Mouse (Mus musculus): Measurements from ENCODE around the gene Mrpl53. TPM values are rescaled to one million over a fixed set of nuclear protein-coding genes. Genes with fewer than 3 reads are reported as not detected.

Gene Mrpl53
- total and polyA plus RNA-seq, 3 experiments: 17.5 to 51.2 (median 28.5) TPM

DNA sequence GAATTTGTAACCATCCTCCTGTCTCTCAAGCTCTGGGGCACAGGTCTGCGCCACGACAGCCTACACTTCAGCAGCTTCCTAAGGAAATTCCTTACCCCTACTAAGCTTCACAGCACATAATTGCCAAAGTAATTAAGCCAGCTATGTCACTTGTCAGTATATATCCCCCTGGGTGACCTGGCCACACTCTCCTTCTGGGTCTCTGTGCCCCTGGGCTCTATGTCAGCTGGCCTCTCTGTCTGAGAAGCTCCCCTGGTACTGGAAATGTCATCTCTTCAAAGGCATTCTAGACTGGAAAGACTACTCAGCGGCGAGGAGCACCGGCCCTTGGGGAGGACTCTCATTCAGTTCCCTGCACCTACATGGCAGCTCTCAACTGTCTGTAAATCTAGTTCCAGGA, 14.1 kb downstream of the Mrpl53 start:
- Histone ChIP-seq H3K4me3 (ENCODE audit: low read depth, low read length) (no peak overlapping the region; the same call in 1 of the 2 replicates), H3K36me3 (replicated peaks) (peaks cover 44% of the 10 kb centered on the region), H3K9me3 (replicated peaks) (no peaks in the 10 kb centered on the region), H3K27me3 (ENCODE audit: insufficient read depth, low read length) (no peaks in the 10 kb centered on the region), H3K4me1 (ENCODE audit: insufficient read depth, low read depth, low read length) (peaks cover 69% of the 10 kb centered on the region)
- no peak for TF ChIP-seq POLR2AphosphoS5 (IDR thresholded peaks at IDR 0.05; ENCODE audit: insufficient replicate concordance, low read depth, low read length)
- TF ChIP-seq GATA2 (IDR thresholded peaks at IDR 0.05; ENCODE audit: borderline replicate concordance, low read depth, low read length): no peak
- TF ChIP-seq CTCF (IDR thresholded peaks at IDR 0.05; ENCODE audit: low read depth, low read length): no peak
- no peak for TF ChIP-seq GATA1 (IDR thresholded peaks at IDR 0.05; ENCODE audit: borderline replicate concordance, low read length)
- no peak for TF ChIP-seq TAL1 (conservative IDR thresholded peaks at IDR 0.05; ENCODE audit: low read depth, low read length)
- no peak for ATAC-seq (ENCODE audit: extremely low read depth, insufficient number of reproducible peaks, low FRiP score, poor library complexity, severe bottlenecking)
- DNase-seq (ENCODE audit: low spot score): no peak

DNA sequence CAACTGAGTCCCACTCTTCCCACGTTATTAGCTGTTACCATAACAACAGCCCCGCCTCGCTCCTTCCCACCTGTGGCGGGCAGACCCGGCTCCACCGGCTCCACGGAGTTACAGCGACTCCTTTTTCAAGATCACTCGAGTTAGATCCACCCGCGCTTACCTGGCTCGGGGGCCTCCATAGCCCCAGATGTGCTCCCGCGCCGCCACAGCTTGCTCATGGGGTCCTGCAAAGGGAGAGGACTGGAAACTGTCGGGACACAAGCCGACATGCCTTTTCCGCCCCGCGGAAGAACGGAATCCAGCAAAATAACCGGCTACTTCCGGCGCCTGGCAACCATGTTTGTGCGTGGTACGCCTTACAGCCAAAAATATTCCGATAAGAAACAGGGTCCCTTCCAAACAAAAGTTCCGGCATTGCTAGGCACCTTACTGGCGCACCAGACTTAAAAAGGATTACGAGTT, 16.0 kb downstream of the Mrpl53 start:
- Histone ChIP-seq H3K27me3 (ENCODE audit: insufficient read depth, low read length) (no peaks in the 10 kb centered on the region), H3K4me3 (ENCODE audit: low read depth, low read length) (peak overlapping the region; percentile 77), H3K36me3 (replicated peaks) (peaks cover 25% of the 10 kb centered on the region), H3K4me1 (ENCODE audit: insufficient read depth, low read depth, low read length) (peaks cover 50% of the 10 kb centered on the region), H3K9me3 (replicated peaks) (no peaks in the 10 kb centered on the region)
- ATAC-seq (ENCODE audit: extremely low read depth, insufficient number of reproducible peaks, low FRiP score, poor library complexity, severe bottlenecking) (no peak), DNase-seq (ENCODE audit: low spot score) (peak; percentile 57)
- TF ChIP-seq TAL1 (conservative IDR thresholded peaks at IDR 0.05; ENCODE audit: low read depth, low read length): no peak
- no peak for TF ChIP-seq POLR2AphosphoS5 (IDR thresholded peaks at IDR 0.05; ENCODE audit: insufficient replicate concordance, low read depth, low read length)
- no peak for TF ChIP-seq GATA2 (IDR thresholded peaks at IDR 0.05; ENCODE audit: borderline replicate concordance, low read depth, low read length)

DNA sequence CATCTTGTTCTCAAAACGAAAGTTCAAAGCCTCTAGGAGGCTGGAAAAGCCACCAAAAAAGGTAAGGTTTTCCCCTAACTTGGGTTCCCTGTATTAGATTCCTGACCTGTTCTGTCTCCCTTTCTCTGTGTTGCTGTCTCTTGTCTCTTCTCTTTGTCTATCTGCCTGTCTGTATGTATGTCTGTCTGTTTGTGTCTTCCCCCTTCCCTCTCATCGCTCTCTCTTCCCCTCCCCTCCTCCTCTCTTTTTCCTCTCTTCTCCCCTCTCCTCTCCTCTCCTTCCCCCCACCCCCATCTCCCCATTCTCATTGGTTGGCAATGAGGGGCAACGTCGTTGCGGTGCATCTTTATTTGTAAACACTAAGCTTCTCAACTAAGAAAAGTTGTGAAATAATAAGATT, 16.5 kb downstream of the Mrpl53 start, which contains the start of gene Ino80b:
Gene Ino80b (minus strand): TSS at position 101 of the 400 bp plus-strand sequence.
- no peaks in the 10 kb centered on the region for H3K27me3 ChIP-seq (ENCODE audit: insufficient read depth, low read length)
- no peaks in the 10 kb centered on the region for H3K9me3 ChIP-seq (replicated peaks)
- DNase-seq (ENCODE audit: low spot score): no peak
- no peak for ATAC-seq (ENCODE audit: extremely low read depth, insufficient number of reproducible peaks, low FRiP score, poor library complexity, severe bottlenecking)
- TF ChIP-seq GATA1 (IDR thresholded peaks at IDR 0.05; ENCODE audit: borderline replicate concordance, low read length): no peak
- TF ChIP-seq POLR2AphosphoS5 (IDR thresholded peaks at IDR 0.05; ENCODE audit: insufficient replicate concordance, low read depth, low read length): no peak
- no peak for TF ChIP-seq TAL1 (conservative IDR thresholded peaks at IDR 0.05; ENCODE audit: low read depth, low read length)
- no peak for TF ChIP-seq CTCF (IDR thresholded peaks at IDR 0.05; ENCODE audit: low read depth, low read length)
- TF ChIP-seq GATA2 (IDR thresholded peaks at IDR 0.05; ENCODE audit: borderline replicate concordance, low read depth, low read length): no peak
- peaks cover 46% of the 10 kb centered on the region for H3K4me1 ChIP-seq (ENCODE audit: insufficient read depth, low read depth, low read length)
- H3K4me3 ChIP-seq (ENCODE audit: low read depth, low read length): peak within 1 kb of the TSS; percentile 77
- H3K36me3 ChIP-seq (replicated peaks): peaks cover 21% of the 10 kb centered on the region

DNA sequence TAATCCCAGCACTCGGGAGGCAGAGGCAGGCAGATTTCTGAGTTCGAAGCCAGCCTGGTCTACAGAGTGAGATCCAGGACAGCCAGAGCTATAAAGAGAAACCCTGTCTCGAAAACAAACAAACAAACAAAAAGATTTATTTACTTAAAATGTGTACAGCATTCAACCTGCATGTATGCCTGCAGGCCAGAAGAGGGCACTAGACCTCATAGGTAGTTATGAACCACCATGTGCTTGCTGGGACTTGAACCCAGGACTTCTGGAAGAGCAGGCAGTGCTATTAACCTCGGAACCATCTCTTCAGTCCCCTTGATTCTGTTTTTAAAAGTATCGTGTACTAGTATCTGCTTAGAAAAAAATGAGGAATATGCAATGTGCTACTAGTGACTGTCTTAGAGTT, 18.6 kb downstream of the Mrpl53 start:
- Histone ChIP-seq H3K4me1 (ENCODE audit: insufficient read depth, low read depth, low read length) (peaks cover 43% of the 10 kb centered on the region), H3K4me3 (ENCODE audit: low read depth, low read length) (no peak overlapping the region), H3K36me3 (replicated peaks) (peaks cover 15% of the 10 kb centered on the region), H3K9me3 (replicated peaks) (no peaks in the 10 kb centered on the region), H3K27me3 (ENCODE audit: insufficient read depth, low read length) (no peaks in the 10 kb centered on the region; the same call in 1 of the 2 replicates)
- no peak for DNase-seq (ENCODE audit: low spot score)
- no peak for ATAC-seq (ENCODE audit: extremely low read depth, insufficient number of reproducible peaks, low FRiP score, poor library complexity, severe bottlenecking)
- TF ChIP-seq GATA2 (IDR thresholded peaks at IDR 0.05; ENCODE audit: borderline replicate concordance, low read depth, low read length): no peak
- no peak for TF ChIP-seq GATA1 (IDR thresholded peaks at IDR 0.05; ENCODE audit: borderline replicate concordance, low read length)
- TF ChIP-seq CTCF (IDR thresholded peaks at IDR 0.05; ENCODE audit: low read depth, low read length): peak; percentile 31; the same call in 1 of the 2 replicates
- no peak for TF ChIP-seq TAL1 (conservative IDR thresholded peaks at IDR 0.05; ENCODE audit: low read depth, low read length)
- no peak for TF ChIP-seq POLR2AphosphoS5 (IDR thresholded peaks at IDR 0.05; ENCODE audit: insufficient replicate concordance, low read depth, low read length)

DNA sequence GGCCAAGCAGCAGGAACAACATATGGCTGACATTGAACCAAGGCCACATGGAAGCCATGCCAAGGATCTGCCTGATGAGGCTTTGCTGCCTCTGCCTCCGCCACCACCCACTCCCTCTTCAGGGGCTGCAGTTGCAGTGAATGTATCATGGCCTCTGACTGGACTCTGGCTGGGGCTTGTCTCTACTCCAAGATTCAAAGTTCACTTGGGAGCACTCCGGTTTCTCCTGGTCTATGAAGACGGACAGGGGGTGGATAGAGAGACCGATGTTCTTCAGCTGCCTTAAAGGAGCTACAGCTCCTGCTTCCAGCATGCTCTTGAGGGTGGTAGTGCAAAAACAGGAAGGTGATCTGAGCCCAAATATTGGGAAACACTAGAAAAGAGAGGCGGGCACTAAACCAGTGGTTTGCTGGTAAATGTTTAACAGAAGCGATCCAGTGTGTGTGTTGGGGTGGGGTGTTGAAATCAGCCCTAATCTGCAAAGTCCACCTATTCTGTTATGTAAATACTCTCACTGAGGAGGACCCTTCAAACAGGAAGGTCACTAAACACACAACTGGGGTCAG, 22.7 kb downstream of the Mrpl53 start:
- no peaks in the 10 kb centered on the region for H3K9me3 ChIP-seq (replicated peaks)
- ATAC-seq (ENCODE audit: extremely low read depth, insufficient number of reproducible peaks, low FRiP score, poor library complexity, severe bottlenecking) (no peak), DNase-seq (ENCODE audit: low spot score) (no peak)
- peaks cover 10% of the 10 kb centered on the region for H3K36me3 ChIP-seq (replicated peaks)
- TF ChIP-seq POLR2AphosphoS5 (IDR thresholded peaks at IDR 0.05; ENCODE audit: insufficient replicate concordance, low read depth, low read length) (no peak), GATA2 (IDR thresholded peaks at IDR 0.05; ENCODE audit: borderline replicate concordance, low read depth, low read length) (no peak), TAL1 (conservative IDR thresholded peaks at IDR 0.05; ENCODE audit: low read depth, low read length) (no peak), GATA1 (IDR thresholded peaks at IDR 0.05; ENCODE audit: borderline replicate concordance, low read length) (no peak), CTCF (IDR thresholded peaks at IDR 0.05; ENCODE audit: low read depth, low read length) (no peak)
- peaks cover 32% of the 10 kb centered on the region for H3K4me1 ChIP-seq (ENCODE audit: insufficient read depth, low read depth, low read length)
- H3K27me3 ChIP-seq (ENCODE audit: insufficient read depth, low read length): no peaks in the 10 kb centered on the region; the same call in 1 of the 2 replicates
- H3K4me3 ChIP-seq (ENCODE audit: low read depth, low read length): no peak overlapping the region

DNA sequence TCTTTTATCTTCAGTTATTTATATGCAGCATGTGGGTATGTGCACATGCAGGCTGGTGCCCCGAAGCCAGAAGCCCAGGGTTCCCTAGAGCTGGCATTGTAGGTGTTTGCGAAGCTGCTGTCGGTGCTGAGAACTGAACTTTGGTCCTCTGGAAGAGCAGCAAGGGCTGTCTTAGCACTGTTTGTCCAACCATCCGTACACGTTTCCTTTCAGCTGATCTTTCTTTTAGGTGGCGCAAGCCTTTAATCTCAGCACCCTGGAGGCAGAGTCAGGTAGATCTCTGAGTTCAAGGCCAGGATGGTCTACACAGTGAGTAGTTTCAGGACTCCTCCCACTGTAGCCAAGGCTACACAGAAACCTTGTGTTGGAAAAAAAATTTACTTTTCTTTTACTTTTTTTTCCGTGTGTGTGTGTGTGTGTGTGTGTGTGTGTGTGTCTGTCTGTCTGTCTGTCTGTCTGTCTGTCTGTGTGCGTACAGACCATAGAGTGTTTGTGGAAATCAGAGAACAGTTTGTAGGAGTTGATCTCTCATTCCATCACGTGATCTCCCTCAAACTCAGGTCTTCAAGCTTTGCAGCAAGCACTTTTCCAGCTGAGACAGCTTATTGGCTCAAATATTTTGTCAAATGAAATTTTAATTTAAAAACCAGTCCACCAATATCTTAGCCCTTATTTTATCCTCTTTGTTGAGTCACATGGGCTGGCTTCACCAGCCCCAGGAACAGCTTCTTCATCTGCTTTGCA, 23.5 kb downstream of the Mrpl53 start:
- H3K4me1 ChIP-seq (ENCODE audit: insufficient read depth, low read depth, low read length): peaks cover 40% of the 10 kb centered on the region
- no peak for TF ChIP-seq GATA1 (IDR thresholded peaks at IDR 0.05; ENCODE audit: borderline replicate concordance, low read length)
- no peak for TF ChIP-seq POLR2AphosphoS5 (IDR thresholded peaks at IDR 0.05; ENCODE audit: insufficient replicate concordance, low read depth, low read length)
- TF ChIP-seq CTCF (IDR thresholded peaks at IDR 0.05; ENCODE audit: low read depth, low read length): no peak
- TF ChIP-seq GATA2 (IDR thresholded peaks at IDR 0.05; ENCODE audit: borderline replicate concordance, low read depth, low read length): no peak
- no peak for TF ChIP-seq TAL1 (conservative IDR thresholded peaks at IDR 0.05; ENCODE audit: low read depth, low read length)
- peaks cover 10% of the 10 kb centered on the region for H3K36me3 ChIP-seq (replicated peaks)
- no peak overlapping the region for H3K4me3 ChIP-seq (ENCODE audit: low read depth, low read length)
- no peaks in the 10 kb centered on the region for H3K9me3 ChIP-seq (replicated peaks)
- DNase-seq (ENCODE audit: low spot score) (no peak), ATAC-seq (ENCODE audit: extremely low read depth, insufficient number of reproducible peaks, low FRiP score, poor library complexity, severe bottlenecking) (no peak)
- no peaks in the 10 kb centered on the region; the same call in 1 of the 2 replicates for H3K27me3 ChIP-seq (ENCODE audit: insufficient read depth, low read length)
